In the genomic region with DNA sequence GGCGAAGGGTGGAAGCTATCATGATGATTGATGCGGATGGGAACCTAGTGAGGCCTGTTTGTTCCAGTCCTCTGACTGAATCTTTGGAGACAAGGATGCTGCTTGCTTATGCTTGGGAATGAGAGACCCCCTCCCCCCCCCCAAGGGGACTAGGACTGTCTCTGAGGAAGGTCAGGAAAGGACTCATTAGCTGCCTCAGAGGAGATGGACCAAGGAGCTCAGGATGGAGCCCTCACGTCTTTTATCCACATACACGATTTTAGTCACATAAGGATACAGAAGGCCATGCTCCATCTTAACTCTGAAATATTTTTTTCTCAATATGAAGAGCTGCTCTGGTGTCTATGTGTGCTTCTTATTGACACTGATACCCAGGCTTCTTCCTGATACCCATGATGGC, we compare ENCODE assay signal across 17 mouse cellular contexts. TPM values are rescaled to one million over a fixed set of nuclear protein-coding genes. Genes with fewer than 3 reads are reported as not detected.
"Had no signal": no experiment of that assay in that cellular context is flagged by ENCODE, and none has a peak within 500 bp of the region (broad histone marks: within the 10 kb centered on the region; RNA-seq: fewer than 3 reads in every experiment).

No protein-coding gene starts in this region.

- H3K4me2 ChIP-seq: neural tube, embryonic 13.5 days; neural tube, embryonic 15.5 days; stomach, embryonic 15.5 days had no signal

- H3K36me3 ChIP-seq: neural tube, embryonic 13.5 days; neural tube, embryonic 15.5 days; stomach, embryonic 15.5 days had no signal

- DNase-seq: retina, postnatal 1 day; right cerebral cortex, adult 18-20 months; right cerebral cortex, postnatal 14 days; right cerebral cortex, postnatal 25 days; right cerebral cortex, postnatal 4 days; spleen, adult 18-20 months; thymus, adult 18-20 months; thymus, adult 2 months; thymus, postnatal 14 days; thymus, postnatal 25 days; thymus, postnatal 36 days; thymus, postnatal 4 days had no signal

- H3K27me3 ChIP-seq: neural tube, embryonic 13.5 days; neural tube, embryonic 15.5 days; stomach, embryonic 15.5 days had no signal

- H3K9ac ChIP-seq: neural tube, embryonic 13.5 days; neural tube, embryonic 15.5 days; stomach, embryonic 15.5 days had no signal

- H3K4me3 ChIP-seq: neural tube, embryonic 13.5 days; neural tube, embryonic 15.5 days; stomach, embryonic 15.5 days had no signal

- H3K4me1 ChIP-seq: neural tube, embryonic 13.5 days; neural tube, embryonic 15.5 days; stomach, embryonic 15.5 days had no signal

- H3K27ac ChIP-seq: neural tube, embryonic 13.5 days; neural tube, embryonic 15.5 days; stomach, embryonic 15.5 days; stomach, postnatal 0 days had no signal

- H3K9me3 ChIP-seq: neural tube, embryonic 13.5 days; neural tube, embryonic 15.5 days; stomach, embryonic 15.5 days had no signal

RNA-seq across cellular contexts. Expression of a gene that starts 29.7 kb away (rescaled TPM):
- polyA plus RNA-seq: neural tube, embryonic 13.5 days; neural tube, embryonic 14.5 days; neural tube, embryonic 15.5 days had no signal
